Mouse (Mus musculus): ENCODE measurements at regions not wholly inside any gene's neighbourhood (a gene's known extent, or its start where the extent isn't known, plus 50 kb on each side); places are given as distances from the start of the nearest gene placed in this dataset.
"Not testable (repeated sequence)": the region's sequence is repeated elsewhere in the genome, so short reads cannot be mapped to it uniquely, and the experiment has no call there.

DNA sequence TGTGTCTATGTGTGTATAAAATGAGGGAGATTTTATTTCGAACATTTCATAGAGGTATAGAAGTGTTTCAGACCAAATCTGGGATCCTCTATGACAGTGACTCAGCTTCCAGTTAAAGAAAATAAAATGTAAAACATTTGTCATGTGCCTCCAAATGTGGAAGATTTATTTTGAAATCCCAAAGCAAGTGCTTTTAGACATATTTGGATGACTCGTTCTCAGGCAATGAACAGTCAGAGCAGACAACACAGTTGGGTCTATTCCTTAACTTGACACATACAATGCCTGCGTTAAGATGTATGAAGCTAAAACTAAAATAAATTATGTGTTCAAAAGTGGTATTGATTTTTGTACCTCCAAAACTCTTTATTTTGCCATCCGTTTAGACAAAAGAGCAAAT lies 830.4 kb upstream of the Grm7 start:
- DNase-seq, result no peak

DNA sequence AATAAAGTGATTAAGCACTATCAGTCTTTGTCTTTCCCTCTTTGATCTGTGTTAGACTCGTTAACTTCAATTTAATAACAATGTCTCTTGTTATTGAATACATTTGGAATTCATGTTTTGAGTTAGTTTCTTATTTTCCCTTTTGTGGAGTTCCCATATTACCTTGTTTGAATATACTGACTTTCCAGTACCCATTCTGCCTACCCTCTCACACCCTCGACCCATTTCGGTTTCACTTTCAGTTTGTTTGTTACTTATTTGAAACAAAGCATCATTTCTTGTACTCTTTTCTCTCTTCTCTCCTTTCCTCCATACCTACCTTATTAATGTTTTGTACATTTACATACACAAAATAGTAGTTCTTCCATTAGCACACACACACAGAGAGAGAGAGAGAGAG lies 797.1 kb upstream of the Grm7 start:
- DNase-seq, result no peak

DNA sequence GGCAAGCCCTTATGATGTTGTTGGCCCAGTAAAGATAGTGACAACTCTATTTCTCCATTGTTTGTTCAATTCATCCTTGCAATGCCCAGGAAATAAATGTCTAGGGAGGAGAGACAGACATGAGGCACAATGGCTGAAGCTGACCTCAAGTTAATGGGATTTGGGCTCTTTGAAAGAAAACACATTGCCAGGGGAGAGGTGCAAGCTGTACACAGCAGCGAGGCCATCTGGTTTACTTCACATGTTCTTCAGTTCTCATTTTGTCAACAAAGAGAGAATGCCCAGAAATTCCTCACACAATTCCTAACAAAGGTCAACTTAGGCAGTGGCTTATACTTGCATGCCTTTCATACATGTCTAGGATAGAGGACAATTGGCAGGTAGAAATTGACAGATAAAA lies 789.6 kb upstream of the Grm7 start:
- no peak for DNase-seq

DNA sequence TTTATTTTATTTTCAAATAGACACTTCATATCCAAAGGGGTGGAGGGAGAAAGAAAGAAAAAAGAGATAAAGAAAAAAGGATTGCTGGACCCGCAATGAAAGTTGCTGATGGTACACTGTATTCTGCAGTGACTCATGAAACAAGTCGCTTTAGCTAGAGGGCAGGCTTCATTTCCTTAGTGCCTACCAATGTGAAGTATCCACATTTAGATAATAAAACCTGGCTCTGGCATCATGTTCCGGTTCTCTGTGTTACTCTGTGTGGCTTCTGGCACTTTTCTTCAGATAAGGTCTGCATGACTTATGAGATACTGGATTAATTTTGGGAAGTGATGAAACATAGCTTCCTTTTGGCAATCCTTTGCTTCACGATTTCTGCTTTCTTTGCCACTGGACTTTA lies 782.0 kb upstream of the Grm7 start:
- no peak for DNase-seq

DNA sequence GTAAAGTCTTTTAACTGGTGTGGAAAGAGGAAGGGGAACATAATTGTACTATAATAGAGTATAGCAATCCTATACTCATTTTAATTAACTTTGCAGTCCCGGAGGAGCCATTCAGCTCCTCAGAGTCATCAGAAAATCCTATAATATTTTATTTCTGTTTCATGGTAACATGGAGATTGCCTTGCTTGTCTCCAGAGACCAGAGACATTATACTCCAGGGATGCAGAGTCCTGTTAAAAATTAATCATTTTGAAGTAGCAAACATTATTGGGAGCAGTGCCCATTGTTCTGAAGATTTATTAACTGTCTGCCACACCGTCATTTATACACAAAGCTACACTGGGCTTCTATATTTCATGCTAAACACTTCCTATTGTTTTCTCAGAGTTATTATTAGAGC lies 771.2 kb upstream of the Grm7 start:
- DNase-seq, result no peak

DNA sequence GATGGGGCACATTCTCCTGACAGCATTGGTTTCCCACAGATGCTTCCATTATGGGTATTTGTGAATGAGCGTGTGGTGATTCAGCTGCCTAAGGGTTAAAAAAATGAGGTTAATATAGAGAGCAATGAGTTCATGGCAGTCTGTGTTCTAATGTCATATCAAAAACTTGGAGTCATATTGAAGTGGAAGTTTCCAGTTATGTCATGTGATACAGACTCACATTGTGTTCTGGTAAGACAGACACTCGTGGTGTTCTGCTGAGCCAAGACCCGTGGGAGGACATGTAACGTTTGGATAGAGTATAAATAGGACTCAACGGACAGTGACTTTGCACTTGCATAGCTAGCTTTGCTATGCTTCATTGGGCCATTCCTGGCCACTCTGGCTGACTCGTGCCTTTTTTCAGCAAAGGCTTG lies 770.7 kb upstream of the Grm7 start:
- no peak for DNase-seq

DNA sequence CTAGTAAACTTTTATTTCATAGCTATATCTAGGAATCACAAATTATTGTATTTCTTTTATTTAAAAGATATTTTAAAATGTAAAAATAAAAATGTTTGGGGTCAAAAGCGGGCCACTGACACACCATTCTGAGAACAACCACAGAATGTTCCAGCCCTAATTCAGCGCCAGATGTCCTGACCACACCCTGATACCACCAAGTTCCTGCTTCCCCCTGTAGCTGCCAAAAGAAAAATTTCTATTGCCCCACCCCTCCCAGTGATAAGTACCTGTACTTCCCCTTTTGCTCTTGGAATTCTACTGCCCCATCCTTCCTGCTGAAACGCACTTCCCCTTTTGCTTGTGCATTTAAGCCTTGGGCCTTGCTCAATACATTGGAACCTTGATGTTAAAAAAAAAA lies 769.8 kb upstream of the Grm7 start:
- DNase-seq, result not testable (repeated sequence)

DNA sequence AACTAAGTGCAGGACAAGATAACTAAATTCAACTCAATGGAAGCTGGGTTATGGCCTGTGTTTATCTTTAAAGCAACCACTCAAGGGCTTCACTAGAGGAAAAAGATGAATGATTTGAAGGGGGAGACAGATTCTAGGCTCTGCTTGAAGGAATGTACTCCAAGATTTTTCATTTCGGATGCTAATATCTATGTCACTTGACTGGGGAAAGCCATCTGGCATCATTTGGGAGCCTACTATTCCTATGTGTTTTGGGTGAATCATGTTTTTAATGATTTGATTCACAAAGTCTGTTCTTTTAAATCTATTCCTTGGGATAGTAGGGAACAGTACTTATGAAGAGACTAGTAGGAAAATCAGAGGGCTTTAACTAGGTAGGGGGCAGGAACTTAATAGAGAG lies 766.2 kb upstream of the Grm7 start:
- peak in 1 of 2 experiments; percentile 3 for DNase-seq

DNA sequence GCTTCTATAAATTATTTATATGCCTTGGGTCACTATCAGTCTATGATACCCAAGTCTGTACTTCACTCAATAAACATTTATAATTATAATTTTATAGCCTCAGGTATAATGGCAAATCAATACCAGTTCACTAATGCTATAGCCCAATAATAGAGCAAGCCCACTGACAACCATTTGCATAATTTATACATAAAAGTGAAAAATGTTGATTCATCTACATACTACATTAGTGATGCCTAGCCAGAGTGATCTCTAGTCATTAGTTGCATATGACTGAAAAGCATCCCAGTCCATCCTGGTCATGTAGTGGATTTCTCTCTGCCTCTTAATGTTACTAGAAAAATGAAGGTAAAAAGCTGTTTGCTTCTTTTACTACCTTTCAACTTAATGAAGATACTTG lies 721.6 kb upstream of the Grm7 start:
- DNase-seq, result no peak

DNA sequence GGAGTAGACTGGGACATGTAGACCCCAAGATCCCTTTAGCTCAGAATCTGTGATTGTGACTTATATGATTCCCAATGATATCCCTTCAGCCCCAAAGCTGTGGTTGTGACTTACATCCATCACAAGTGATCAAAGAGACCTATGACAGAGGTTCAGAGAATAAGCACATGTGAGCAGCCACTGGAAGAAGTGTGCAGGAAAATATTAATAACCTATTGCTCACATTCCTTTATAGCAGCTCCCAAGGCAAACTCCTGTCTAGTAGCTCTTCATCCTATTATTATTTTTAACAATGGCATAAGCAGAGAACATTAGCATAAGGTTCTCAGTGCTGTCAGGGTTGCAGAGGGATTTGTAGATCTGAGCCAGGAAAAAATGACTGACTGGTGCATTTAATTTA lies 696.9 kb upstream of the Grm7 start:
- no peak for DNase-seq

DNA sequence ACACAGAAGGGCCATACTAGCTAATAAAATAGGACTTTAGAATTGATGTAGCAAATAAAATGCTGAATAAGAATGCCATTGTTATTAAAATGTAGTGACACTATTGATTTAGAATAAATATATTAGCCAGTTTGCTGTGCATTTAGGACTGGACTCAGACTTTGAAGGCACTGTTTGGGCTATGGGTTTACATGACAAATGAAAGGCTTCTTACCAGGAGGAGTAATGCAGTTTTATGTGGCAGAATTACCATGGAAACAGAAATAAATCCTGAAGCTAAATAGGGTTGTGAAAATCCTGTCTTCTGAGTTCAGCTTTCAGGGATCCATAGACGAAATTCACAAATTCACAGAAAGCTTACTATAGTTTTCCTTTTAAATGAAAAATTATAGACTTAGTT lies 696.5 kb upstream of the Grm7 start:
- no peak for DNase-seq

DNA sequence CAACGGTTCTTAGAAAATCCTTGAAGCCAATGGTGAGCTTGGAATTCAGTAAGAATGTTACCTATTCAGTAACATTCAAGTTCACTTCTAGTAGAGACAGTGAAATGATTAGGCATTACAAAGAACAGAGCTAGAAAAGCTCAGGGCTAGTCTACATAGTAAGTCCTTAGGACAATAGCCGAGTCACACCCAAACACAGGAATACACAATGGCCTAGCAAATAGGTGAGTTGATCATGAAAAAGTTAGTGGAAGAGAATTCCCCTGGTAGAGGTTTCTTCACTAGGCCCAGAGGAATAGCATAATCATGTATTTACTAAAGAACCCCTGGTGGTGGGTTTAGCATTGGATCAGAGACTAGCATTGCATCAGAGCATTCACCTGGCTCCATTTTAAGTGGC lies 687.5 kb upstream of the Grm7 start:
- not testable (repeated sequence) for DNase-seq

All from layer of hippocampus, postnatal 36 days (tissue).